Mouse (Mus musculus): ENCODE results near the gene Cga.

The Cga gene

DNA sequence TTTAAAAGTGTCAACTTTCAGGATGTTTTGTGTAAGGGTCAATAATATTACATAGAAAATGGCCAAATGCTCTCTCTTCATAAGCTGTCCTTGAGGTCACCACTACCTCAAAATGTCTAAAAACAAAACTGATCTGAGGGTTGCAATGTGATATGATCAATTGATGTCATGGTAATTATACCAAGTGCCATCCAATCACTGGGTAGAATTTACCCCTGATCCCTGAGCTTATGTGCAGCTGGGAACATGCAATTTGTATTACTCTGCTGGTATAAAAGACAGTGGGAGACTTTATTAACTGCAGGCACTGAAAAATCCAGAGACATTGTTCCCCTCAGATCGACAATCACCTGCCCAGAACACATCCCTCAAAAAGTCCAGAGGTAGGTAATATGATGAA is at the start of gene Cga:
TSS of gene Cga (plus strand) at position 301 of the 400 bp plus-strand sequence.
- DNase-seq (ENCODE audit: low read depth, low spot score), result no peak

DNA sequence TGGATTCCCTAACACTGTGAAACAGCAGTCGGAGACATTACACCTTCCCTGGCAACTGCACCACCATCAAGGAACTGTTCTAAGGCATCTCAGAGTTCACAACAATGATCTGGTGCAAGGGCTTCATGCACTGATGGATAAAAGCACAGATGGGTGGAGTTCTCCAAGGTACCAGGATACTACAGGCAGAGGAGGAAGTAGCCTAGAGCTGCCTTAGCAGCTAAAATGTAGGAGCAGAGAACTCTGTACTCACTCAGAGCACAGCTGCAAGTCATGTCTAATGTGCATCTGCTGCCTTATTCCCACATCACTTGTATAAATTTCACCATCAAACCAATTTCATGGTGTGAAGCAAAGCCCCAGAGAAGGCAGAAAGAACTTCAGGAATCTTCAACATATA is 49.7 kb upstream of the Cga start:
- DNase-seq (ENCODE audit: low read depth, low spot score), result no peak

DNA sequence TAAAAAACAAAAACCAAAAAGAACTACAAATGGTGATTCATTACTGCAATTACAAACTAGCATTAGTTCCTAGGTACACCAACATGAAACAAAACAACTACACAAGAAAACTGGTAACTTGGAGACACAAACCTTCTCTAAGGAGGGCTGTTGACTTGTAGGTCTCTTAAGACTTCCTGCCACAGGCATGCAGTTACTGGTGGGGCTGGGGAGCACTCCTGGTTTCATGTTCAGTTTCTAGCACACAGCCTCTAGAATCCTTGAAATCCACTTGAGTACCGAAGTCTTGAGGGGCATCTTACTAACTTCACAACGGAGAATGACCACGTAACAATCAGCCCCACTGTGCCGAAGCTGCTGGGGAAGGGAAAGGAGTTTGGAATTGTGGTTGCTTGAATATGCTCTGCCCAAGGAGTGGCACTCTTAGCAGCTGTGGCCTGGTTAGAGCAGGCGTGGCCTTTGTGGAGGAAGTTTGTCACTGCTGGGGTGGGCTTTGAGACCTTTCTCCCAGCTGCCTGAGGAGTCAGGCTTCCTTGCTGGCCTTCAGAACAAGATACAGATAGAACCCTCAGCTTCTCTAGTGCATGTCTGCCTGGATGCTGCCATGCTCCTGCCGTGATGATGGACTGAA is 45.8 kb upstream of the Cga start:
- no peak for DNase-seq (ENCODE audit: low read depth, low spot score)

- DNase-seq (ENCODE audit: low read depth, low spot score), result no peak
These were observed 43.4 kb upstream of the Cga start for GRCm38 (mm10) chr4:34850156-34850555.

DNA sequence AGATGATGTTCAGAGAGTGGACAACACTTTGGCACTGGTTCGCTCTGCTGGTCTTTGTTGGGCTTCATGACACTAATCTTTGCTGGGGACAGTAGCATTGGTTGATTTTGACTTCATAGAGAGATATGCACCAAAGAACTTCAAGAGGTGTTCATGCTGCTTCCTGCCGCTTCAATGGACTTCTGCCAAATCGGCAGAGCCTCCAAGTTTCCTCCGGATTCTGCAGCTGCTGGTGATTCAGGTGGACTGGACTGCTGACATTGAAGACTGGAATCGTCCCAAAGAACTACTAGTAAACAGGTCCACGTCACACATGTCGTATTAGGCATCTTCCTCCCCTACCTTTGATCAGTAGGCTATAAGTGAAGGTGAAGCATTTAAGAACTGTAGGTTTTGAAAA is 41.5 kb upstream of the Cga start:
- no peak for DNase-seq (ENCODE audit: low read depth, low spot score)

DNA sequence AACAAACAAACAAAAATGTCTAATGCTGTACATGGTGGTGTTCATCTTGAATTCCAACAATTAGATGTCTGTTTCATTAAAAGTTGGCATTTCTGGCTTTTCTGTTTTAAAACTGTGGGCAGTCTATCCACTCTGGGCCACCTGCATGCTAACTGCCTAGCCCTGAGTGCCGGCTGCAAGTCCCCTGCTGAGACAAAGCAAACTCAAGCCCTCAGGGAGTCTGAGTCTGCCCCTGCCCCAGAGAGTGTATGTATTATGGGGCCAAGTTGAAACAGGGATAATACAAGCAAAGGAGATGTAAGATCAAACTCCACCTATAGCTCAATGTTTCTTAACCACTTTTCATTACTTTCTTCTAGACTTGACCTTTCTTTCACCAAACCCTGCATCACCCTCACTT is 37.6 kb upstream of the Cga start:
- no peak for DNase-seq (ENCODE audit: low read depth, low spot score)

- no peak for DNase-seq (ENCODE audit: low read depth, low spot score)
These were observed 34.7 kb upstream of the Cga start for GRCm38 (mm10) chr4:34858903-34859302.

GRCm38 (mm10) chr4:34859416-34859815 is 34.2 kb upstream of the Cga start:
- no peak for DNase-seq (ENCODE audit: low read depth, low spot score)

DNA sequence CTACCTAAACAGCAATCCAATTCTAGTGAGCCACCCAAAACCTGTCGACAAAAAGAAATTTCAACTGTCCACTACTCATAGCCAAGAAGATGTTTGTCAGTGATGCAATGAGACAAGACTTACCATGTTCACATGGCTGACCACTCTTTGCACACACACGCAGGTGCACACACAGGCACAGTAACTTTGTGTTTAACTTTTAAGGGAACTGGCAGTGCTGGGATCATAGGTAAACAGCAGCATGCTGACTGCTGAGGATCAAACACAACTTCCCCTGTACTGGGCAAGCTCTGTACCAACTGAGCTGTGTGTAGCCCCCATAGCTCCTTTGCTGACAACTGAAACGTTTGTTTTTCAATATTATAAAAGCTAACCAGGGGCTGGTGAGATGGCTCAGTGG is 32.1 kb upstream of the Cga start:
- no peak for DNase-seq (ENCODE audit: low read depth, low spot score)

DNA sequence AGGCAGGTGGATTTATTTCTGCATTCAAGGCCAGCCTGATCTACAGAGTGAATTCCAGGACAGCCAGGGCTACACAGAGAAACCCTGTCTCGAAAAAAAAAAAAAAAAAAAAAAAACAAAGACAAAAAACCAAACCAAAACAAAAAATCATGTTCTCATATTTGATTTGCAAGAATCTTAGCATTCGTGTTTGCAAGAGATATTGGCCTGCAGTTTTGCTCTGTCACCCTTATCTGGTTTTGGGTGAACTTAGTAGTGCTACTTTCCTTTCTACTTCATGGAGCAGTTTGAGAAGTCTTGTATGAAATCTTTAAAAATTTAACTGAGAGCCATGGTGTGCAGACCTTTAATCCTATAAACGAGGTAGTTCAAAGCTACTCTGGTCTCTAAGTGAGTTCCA is 23.8 kb upstream of the Cga start:
- no peak for DNase-seq (ENCODE audit: low read depth, low spot score)

GRCm38 (mm10) chr4:34872896-34873495 is 20.6 kb upstream of the Cga start:
- no peak for DNase-seq (ENCODE audit: low read depth, low spot score)

GRCm38 (mm10) chr4:34874234-34874633 is 19.3 kb upstream of the Cga start:
- DNase-seq (ENCODE audit: low read depth, low spot score), result no peak

GRCm38 (mm10) chr4:34880921-34881650 is 12.5 kb upstream of the Cga start:
- no peak for DNase-seq (ENCODE audit: low read depth, low spot score)

- DNase-seq (ENCODE audit: low read depth, low spot score), result no peak
These were observed 11.7 kb upstream of the Cga start for GRCm38 (mm10) chr4:34881851-34882250.

- DNase-seq (ENCODE audit: low read depth, low spot score), result no peak
These were observed 11.2 kb upstream of the Cga start for GRCm38 (mm10) chr4:34882291-34882769.

- peak; percentile 84 for DNase-seq (ENCODE audit: low read depth, low spot score)
These were observed 10.8 kb upstream of the Cga start, which contains the start of gene Zfp292 for GRCm38 (mm10) chr4:34882818-34883217. Zfp292 (minus strand) TSS chr4:34882960.

- no peak for DNase-seq (ENCODE audit: low read depth, low spot score)
These were observed 10.1 kb upstream of the Cga start for GRCm38 (mm10) chr4:34883366-34884029.

DNA sequence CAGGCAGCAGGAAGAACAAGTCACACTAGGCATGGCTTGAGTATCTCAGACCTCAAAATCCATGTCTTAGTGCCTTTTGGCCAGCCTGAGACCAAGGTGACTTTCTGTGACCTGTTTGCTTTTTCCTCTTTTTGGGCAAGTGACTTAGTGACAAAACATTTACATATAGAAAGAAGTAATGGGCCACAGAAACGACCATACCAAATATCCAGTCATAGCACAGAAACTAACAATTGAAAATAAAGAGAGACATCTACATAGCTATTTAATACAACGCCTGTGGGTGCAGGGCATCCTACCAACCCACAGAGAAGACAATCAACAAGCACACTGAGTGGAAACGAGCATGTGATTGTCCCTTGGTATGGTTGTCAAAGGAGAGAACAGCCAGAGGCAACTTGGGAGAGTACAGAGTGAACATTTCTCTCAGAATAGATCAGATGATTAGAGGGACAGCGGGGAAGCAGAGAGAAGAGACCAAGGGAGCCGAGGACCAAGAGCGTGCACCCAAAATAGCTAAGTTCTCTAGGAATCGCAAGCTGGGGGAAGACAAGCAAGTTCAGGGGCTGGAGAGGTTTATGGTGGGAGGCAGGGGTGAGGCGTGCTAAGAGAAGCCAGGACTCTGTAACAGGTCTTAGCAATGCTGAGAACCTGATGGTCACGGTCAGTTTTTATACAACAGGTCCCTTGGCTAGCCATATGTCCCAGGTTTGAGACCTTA is 7.8 kb upstream of the Cga start:
- DNase-seq (ENCODE audit: low read depth, low spot score), result no peak

DNA sequence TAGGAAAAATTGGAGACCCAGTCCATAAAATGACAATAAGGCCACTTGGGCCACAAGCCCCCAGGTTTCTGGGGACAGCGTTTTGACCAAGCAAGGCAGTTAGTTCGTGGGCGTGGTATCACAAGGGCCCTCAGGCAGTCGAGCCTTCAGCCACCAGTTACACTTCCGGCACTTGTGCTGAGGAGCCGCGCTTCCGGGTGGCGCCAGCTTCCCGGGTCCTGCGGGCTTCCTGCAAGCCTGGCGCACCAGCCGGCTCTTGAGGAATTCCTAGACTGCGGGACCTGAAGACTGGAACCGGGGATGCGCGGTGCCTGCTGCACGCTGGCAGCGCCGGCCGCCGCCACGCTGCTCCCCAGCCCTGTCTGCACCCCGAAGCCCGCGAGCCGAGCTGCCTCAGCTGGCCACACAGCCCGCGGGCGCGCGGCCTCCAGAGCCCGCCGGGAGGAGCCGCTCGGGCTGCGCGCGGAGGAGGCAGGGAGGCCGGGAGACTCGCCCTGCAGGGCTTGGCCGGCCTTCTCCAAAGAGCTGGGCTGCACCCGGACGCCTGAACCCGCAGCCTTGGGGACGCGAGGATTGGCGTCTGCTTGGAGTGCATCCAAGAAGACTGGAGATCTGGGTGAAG is 7.0 kb upstream of the Cga start:
- peak; percentile 54 for DNase-seq (ENCODE audit: low read depth, low spot score)

- DNase-seq (ENCODE audit: low read depth, low spot score), result no peak
These were observed 6.3 kb upstream of the Cga start for GRCm38 (mm10) chr4:34887295-34887694.

Measured in retina, adult 2 months (tissue).